Mouse (Mus musculus): ENCODE data around the gene Dpp10. TPM values are rescaled to one million over a fixed set of nuclear protein-coding genes. Genes with fewer than 3 reads are reported as not detected.

Dpp10 gene
- polyA plus RNA-seq, 1 experiment from 2014 or later: 0.97 TPM

DNA sequence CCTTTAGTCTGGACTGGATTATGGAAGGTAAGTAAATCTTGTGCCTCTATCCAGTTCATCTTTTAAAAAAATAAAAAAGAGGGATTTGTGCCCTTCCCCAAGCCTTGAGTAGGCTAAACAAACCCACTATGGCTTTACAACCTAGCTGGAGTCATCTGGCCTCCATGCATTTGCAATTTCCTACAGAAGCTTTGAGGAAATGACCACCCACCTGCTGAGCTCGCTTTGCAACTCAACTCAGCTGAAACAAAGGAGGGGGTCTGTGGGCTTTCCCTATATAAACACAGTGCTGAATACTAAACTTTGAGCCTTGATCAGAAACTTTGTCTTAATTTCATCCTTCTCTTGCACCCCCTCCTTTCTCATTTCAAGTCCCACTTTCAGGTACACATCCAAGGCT, 244.2 kb downstream of the Dpp10 start:
- Histone ChIP-seq H3K27me3 (ENCODE audit: control insufficient read depth, insufficient read depth, low read length) (no peaks in the 10 kb centered on the region), H3K36me3 (ENCODE audit: control insufficient read depth, insufficient read depth, low read length) (no peaks in the 10 kb centered on the region), H3K4me3 (ENCODE audit: low read depth, low read length) (no peak overlapping the region), H3K27ac (ENCODE audit: low read depth, low read length) (no peak overlapping the region), H3K4me1 (replicated peaks; ENCODE audit: control insufficient read depth, insufficient read depth, low read length) (no peaks in the 10 kb centered on the region), H3K4me2 (replicated peaks; ENCODE audit: low read depth, low read length) (no peak overlapping the region), H3K9ac (ENCODE audit: low read depth, low read length) (no peak overlapping the region), H3K9me3 (ENCODE audit: control insufficient read depth, low read length) (no peaks in the 10 kb centered on the region)
- WGBS: 21% methylated on average over 1 of the region's 1 CpGs
- DNase-seq (ENCODE audit: low spot score) (no peak), ATAC-seq (ENCODE audit: low FRiP score) (no peak)

DNA sequence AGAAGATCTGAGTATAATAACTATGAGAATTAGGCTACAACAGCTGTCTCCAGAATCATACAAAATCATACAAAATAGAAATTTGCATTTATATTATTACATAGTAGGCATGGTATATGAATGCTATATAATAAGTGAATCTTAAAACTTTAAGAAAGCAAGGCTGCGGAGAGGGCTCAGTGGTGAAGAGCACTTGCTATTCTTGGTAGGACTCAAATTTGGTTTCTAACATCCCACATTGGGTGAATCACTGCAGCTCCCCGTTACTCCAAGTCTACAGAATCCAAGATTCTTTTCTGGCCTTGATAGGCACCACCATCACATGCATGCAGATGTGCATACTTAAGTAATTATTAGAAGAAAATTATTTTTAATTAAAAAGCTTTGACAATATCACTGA, 279.8 kb downstream of the Dpp10 start:
- no peak for ATAC-seq (ENCODE audit: low FRiP score)
- WGBS: 94% methylated on average over 2 of the region's 2 CpGs

DNA sequence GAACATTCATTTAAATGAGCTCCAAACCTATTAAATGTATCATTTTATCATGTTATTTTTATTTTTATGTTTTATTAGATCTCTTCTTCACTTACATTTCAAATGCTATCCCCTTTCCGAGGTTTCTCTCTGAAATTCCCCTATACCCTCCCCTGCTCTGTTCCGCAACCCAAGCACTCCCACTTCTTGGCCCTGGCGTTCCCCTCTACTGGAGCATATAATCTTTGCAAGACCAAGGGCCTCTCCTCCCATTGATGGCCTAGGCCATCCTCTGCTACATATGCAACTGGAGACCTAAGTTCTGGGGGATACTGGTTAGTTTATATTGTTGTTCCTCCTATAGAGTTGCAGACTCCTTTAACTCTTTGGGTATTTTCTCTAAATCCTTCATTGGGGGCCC, 283.1 kb downstream of the Dpp10 start:
- H3K4me2 ChIP-seq (replicated peaks; ENCODE audit: low read depth, low read length): no peak overlapping the region
- ATAC-seq (ENCODE audit: low FRiP score) (no peak), DNase-seq (ENCODE audit: low spot score) (no peak)
- no peaks in the 10 kb centered on the region for H3K36me3 ChIP-seq (ENCODE audit: control insufficient read depth, insufficient read depth, low read length)
- no peak overlapping the region for H3K27ac ChIP-seq (ENCODE audit: low read depth, low read length)
- H3K9me3 ChIP-seq (ENCODE audit: control insufficient read depth, low read length): no peaks in the 10 kb centered on the region
- WGBS: 88% methylated on average over 3 of the region's 3 CpGs
- H3K4me1 ChIP-seq (replicated peaks; ENCODE audit: control insufficient read depth, insufficient read depth, low read length): no peaks in the 10 kb centered on the region
- no peak overlapping the region for H3K9ac ChIP-seq (ENCODE audit: low read depth, low read length)
- no peak overlapping the region for H3K4me3 ChIP-seq (ENCODE audit: low read depth, low read length)
- no peaks in the 10 kb centered on the region for H3K27me3 ChIP-seq (ENCODE audit: control insufficient read depth, insufficient read depth, low read length)

More for the DNA sequence above, 279.8 kb downstream of the Dpp10 start:
- H3K27ac ChIP-seq (ENCODE audit: low read depth, low read length): no peak overlapping the region
- H3K9ac ChIP-seq (ENCODE audit: low read depth, low read length): no peak overlapping the region
- H3K4me2 ChIP-seq (replicated peaks; ENCODE audit: low read depth, low read length): no peak overlapping the region
- H3K4me1 ChIP-seq (replicated peaks; ENCODE audit: control insufficient read depth, insufficient read depth, low read length): no peaks in the 10 kb centered on the region
- no peaks in the 10 kb centered on the region for H3K27me3 ChIP-seq (ENCODE audit: control insufficient read depth, insufficient read depth, low read length)
- DNase-seq (ENCODE audit: low spot score): no peak
- H3K4me3 ChIP-seq (ENCODE audit: low read depth, low read length): no peak overlapping the region
- no peaks in the 10 kb centered on the region for H3K36me3 ChIP-seq (ENCODE audit: control insufficient read depth, insufficient read depth, low read length)
- H3K9me3 ChIP-seq (ENCODE audit: control insufficient read depth, low read length): no peaks in the 10 kb centered on the region

DNA sequence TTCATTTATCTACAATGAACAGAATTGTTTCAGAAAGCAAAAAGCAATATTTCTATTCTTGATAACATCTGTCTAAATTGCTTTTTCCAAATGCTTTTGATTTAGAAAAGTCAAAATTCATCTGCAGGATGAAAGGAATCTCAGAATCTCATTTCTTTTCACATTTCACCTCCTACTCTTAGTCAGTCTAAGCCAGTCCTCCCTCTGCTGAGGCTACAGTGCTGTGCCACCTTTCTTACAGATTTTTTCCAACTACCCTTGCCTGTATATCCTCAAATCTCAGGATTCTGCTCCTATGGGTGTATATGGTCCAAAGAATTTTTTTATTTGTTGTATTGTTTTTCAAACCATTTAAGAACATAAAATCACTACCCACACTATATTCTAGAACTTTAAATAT, 289.3 kb downstream of the Dpp10 start:
- Histone ChIP-seq H3K9me3 (ENCODE audit: control insufficient read depth, low read length) (no peaks in the 10 kb centered on the region), H3K9ac (ENCODE audit: low read depth, low read length) (no peak overlapping the region), H3K4me2 (replicated peaks; ENCODE audit: low read depth, low read length) (no peak overlapping the region), H3K4me3 (ENCODE audit: low read depth, low read length) (no peak overlapping the region), H3K27me3 (ENCODE audit: control insufficient read depth, insufficient read depth, low read length) (no peaks in the 10 kb centered on the region), H3K27ac (ENCODE audit: low read depth, low read length) (no peak overlapping the region), H3K4me1 (replicated peaks; ENCODE audit: control insufficient read depth, insufficient read depth, low read length) (no peaks in the 10 kb centered on the region), H3K36me3 (ENCODE audit: control insufficient read depth, insufficient read depth, low read length) (no peaks in the 10 kb centered on the region)
- no peak for ATAC-seq (ENCODE audit: low FRiP score)
- no peak for DNase-seq (ENCODE audit: low spot score)

DNA sequence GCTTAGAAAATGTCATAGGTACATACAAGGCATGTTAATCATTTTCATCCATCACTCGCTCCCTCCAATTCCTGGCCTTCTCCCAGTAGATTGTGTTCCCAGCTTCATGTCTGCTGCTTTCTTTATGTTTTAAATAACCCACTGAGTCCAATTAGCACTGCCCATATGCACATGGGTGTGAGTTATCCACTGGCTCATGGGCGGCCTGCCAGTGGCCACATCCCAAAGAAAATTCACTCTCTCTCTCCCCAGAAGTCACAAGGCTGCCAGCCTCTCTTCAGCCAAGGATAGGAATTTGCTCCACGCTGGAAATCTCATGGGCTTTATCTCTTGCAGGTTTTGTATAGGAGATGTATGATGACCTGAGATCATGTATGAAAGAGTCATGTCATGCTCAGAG, 338.1 kb downstream of the Dpp10 start:
- H3K4me2 ChIP-seq (replicated peaks; ENCODE audit: low read depth, low read length): no peak overlapping the region
- no peaks in the 10 kb centered on the region for H3K9me3 ChIP-seq (ENCODE audit: control insufficient read depth, low read length)
- DNase-seq (ENCODE audit: low spot score): no peak
- no peaks in the 10 kb centered on the region for H3K36me3 ChIP-seq (ENCODE audit: control insufficient read depth, insufficient read depth, low read length)
- 74% methylated on average over 3 of the region's 3 CpGs for whole genome bisulfite sequencing
- no peak overlapping the region for H3K27ac ChIP-seq (ENCODE audit: low read depth, low read length)
- no peak overlapping the region for H3K9ac ChIP-seq (ENCODE audit: low read depth, low read length)
- H3K4me1 ChIP-seq (replicated peaks; ENCODE audit: control insufficient read depth, insufficient read depth, low read length): no peaks in the 10 kb centered on the region
- H3K4me3 ChIP-seq (ENCODE audit: low read depth, low read length): no peak overlapping the region
- ATAC-seq (ENCODE audit: low FRiP score): no peak
- H3K27me3 ChIP-seq (ENCODE audit: control insufficient read depth, insufficient read depth, low read length): no peaks in the 10 kb centered on the region

DNA sequence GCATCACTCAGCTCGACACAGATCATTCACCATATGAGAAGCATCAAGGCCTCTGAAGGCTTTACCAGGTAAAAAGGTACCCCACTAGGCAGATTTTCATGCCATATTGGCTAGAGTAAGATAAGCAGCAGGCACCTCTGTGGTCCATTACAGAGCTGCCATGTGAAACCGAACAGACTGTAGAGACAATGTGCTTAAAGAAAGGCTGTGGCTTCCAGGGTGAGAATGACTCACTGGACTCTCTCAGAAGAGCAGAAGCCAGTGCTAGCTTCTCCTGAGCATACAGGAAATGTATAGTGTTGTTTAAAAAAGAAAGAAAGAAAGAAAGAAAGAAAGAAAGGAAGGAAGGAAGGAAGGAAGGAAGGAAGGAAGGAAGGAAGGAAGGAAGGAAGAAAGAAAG, 386.9 kb downstream of the Dpp10 start:
- Histone ChIP-seq H3K36me3 (ENCODE audit: control insufficient read depth, insufficient read depth, low read length) (no peaks in the 10 kb centered on the region), H3K4me2 (replicated peaks; ENCODE audit: low read depth, low read length) (no peak overlapping the region), H3K9me3 (ENCODE audit: control insufficient read depth, low read length) (no peaks in the 10 kb centered on the region), H3K4me3 (ENCODE audit: low read depth, low read length) (no peak overlapping the region), H3K9ac (ENCODE audit: low read depth, low read length) (no peak overlapping the region), H3K27ac (ENCODE audit: low read depth, low read length) (no peak overlapping the region), H3K4me1 (replicated peaks; ENCODE audit: control insufficient read depth, insufficient read depth, low read length) (no peaks in the 10 kb centered on the region), H3K27me3 (ENCODE audit: control insufficient read depth, insufficient read depth, low read length) (no peaks in the 10 kb centered on the region)
- 71% methylated on average over 2 of the region's 2 CpGs for WGBS
- ATAC-seq (ENCODE audit: low FRiP score): no peak
- no peak for DNase-seq (ENCODE audit: low spot score)

DNA sequence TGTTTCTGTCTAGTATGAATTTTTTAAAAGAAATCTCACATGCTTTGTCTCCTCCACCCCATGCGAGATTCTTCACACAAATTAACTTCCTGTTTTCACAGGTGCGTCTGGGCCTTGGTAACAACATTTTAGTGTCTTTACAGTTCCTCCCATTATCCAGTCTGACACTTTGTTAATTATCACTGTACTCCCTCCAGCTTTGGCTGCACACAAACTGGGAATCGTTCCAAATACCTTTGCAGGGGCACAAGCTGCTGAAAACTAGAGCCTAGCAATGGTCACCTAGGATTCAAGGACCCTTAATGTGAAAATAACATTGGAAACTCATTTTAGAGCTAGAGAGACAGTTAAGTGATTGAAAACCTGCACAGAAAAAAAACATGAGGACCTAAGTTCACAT, 388.8 kb downstream of the Dpp10 start:
- no peak overlapping the region for H3K4me2 ChIP-seq (replicated peaks; ENCODE audit: low read depth, low read length)
- 70% methylated on average over 3 of the region's 3 CpGs for WGBS
- H3K27ac ChIP-seq (ENCODE audit: low read depth, low read length): no peak overlapping the region
- no peaks in the 10 kb centered on the region for H3K36me3 ChIP-seq (ENCODE audit: control insufficient read depth, insufficient read depth, low read length)
- H3K9me3 ChIP-seq (ENCODE audit: control insufficient read depth, low read length): no peaks in the 10 kb centered on the region
- DNase-seq (ENCODE audit: low spot score): no peak
- ATAC-seq (ENCODE audit: low FRiP score): no peak
- no peak overlapping the region for H3K4me3 ChIP-seq (ENCODE audit: low read depth, low read length)
- no peak overlapping the region for H3K9ac ChIP-seq (ENCODE audit: low read depth, low read length)
- no peaks in the 10 kb centered on the region for H3K27me3 ChIP-seq (ENCODE audit: control insufficient read depth, insufficient read depth, low read length)
- no peaks in the 10 kb centered on the region for H3K4me1 ChIP-seq (replicated peaks; ENCODE audit: control insufficient read depth, insufficient read depth, low read length)

DNA sequence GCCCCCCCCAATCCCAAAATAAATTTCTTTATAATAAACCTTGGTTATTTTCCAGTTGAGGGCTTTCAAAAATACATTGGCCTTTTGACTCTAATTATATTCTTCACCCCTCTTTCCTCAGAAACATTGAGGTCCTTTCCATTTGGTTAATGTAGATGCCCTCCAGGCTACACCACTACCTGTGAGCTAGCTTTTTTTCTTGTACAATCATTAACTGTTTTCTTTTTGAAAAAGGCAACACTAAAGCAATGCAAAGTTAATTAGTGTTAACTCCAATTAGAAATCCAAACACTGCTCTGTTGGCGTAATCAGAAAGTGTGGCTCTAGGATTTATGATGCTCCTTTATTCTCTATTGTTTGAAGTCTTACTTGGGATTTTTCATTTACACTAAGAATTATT, 407.5 kb downstream of the Dpp10 start:
- WGBS: 87% methylated on average over 1 of the region's 1 CpGs
- DNase-seq (ENCODE audit: low spot score) (no peak), ATAC-seq (ENCODE audit: low FRiP score) (no peak)
- no peaks in the 10 kb centered on the region for H3K4me1 ChIP-seq (replicated peaks; ENCODE audit: control insufficient read depth, insufficient read depth, low read length)
- no peak overlapping the region for H3K27ac ChIP-seq (ENCODE audit: low read depth, low read length)
- H3K4me3 ChIP-seq (ENCODE audit: low read depth, low read length): no peak overlapping the region
- H3K36me3 ChIP-seq (ENCODE audit: control insufficient read depth, insufficient read depth, low read length): no peaks in the 10 kb centered on the region
- no peak overlapping the region for H3K4me2 ChIP-seq (replicated peaks; ENCODE audit: low read depth, low read length)
- no peak overlapping the region for H3K9ac ChIP-seq (ENCODE audit: low read depth, low read length)
- H3K9me3 ChIP-seq (ENCODE audit: control insufficient read depth, low read length): no peaks in the 10 kb centered on the region
- H3K27me3 ChIP-seq (ENCODE audit: control insufficient read depth, insufficient read depth, low read length): no peaks in the 10 kb centered on the region

DNA sequence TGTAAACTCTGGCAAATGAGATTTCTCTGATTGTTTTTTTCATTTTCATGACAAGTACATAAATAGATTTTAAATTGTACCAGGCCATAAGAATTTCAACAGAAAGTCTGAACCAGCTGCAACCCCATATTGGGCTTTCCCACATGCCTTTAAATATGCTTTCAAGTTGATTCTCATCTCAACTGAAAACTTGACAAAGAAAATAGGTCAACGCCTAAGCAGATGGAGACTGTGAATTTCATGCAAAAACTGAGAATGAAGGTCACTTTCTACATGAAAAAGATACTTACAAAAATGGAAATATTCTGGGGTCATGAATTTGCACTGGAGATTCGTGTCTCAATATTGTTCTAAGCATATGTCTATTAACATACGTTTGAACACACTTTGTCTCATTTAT, 417.1 kb downstream of the Dpp10 start:
- Histone ChIP-seq H3K36me3 (ENCODE audit: control insufficient read depth, insufficient read depth, low read length) (no peaks in the 10 kb centered on the region), H3K4me2 (replicated peaks; ENCODE audit: low read depth, low read length) (no peak overlapping the region), H3K9ac (ENCODE audit: low read depth, low read length) (no peak overlapping the region), H3K27ac (ENCODE audit: low read depth, low read length) (no peak overlapping the region), H3K4me3 (ENCODE audit: low read depth, low read length) (no peak overlapping the region), H3K27me3 (ENCODE audit: control insufficient read depth, insufficient read depth, low read length) (no peaks in the 10 kb centered on the region), H3K4me1 (replicated peaks; ENCODE audit: control insufficient read depth, insufficient read depth, low read length) (no peaks in the 10 kb centered on the region), H3K9me3 (ENCODE audit: control insufficient read depth, low read length) (no peaks in the 10 kb centered on the region)
- ATAC-seq (ENCODE audit: low FRiP score) (no peak), DNase-seq (ENCODE audit: low spot score) (no peak)
- WGBS: 85% methylated on average over 3 of the region's 3 CpGs
